ENCODE assay signal across 20 mouse cellular contexts in the genomic region with DNA sequence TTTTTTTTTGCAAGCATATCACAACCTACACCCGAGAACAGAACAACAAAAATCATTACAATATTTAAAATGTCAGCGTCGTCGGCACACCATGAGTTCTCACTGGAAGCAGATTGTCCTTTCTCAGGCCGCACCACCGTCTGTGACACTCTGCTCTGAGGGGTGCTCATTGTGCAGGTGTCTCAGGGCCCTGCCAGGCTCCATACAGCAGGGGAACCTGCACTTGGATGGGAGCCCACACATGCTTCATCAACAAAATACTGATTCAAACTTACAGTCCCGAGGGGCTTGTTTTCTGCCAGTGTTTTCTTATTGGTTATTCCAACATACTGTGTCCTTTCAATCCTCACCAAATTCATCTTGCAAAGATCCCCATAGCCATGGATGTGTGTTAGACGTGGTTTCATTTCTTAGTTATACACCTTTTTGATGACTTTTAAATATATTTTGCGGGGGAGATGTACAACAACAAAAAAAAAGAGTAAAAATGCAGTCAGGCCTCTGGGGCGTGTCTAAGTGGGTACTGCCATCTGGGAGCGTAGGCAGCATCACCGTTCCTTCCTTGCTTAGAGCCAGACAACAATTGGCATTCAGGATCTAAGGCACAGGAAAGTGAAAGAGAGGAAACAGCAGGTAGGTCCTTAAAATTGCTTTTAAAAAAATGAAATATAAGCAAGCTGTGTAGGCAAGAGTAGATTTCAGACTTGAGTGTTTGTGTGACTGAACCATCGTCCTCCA. TPM values are rescaled to one million over a fixed set of nuclear protein-coding genes. Genes with fewer than 3 reads are reported as not detected.
DNase-seq lines count a peak whose midpoint lies in the region; ATAC-seq and TF ChIP-seq lines count a peak whose summit lies in the region.
"Had no signal": no experiment of that assay in that cellular context is flagged by ENCODE, and none has a peak within 500 bp of the region (broad histone marks: within the 10 kb centered on the region; RNA-seq: fewer than 3 reads in every experiment).

No protein-coding gene starts in this region.

- DNase-seq in forebrain, embryonic 14.5 days (ENCODE audit: low spot score), result peak; percentile 50
- no peak for DNase-seq in forebrain, embryonic 11.5 days (ENCODE audit: low spot score)
- peak; percentile 78 for DNase-seq in left cerebral cortex, postnatal 4 days
- no peak for DNase-seq in left cerebral cortex, postnatal 10 days (ENCODE audit: extremely low spot score in 1 of 2, low spot score in 2 of 2)
- peak; percentile 51 to 64 for DNase-seq in cerebellum, adult 2 months
- DNase-seq in spleen, adult 12 weeks (ENCODE audit: low spot score), result no peak
- DNase-seq: adrenal gland, adult 2 months; gastrocnemius, postnatal 25 days; kidney, adult 11 months; kidney, postnatal 14 days; lung, postnatal 10 days; right cerebral cortex, postnatal 4 days; thymus, adult 18-20 months had no signal

- no peak overlapping the region for H3K4me2 ChIP-seq in forebrain, embryonic 14.5 days (ENCODE audit: low read length)
- H3K4me2 ChIP-seq in forebrain, embryonic 11.5 days (ENCODE audit: low read depth, low read length, severe bottlenecking), result no peak overlapping the region
- H3K4me2 ChIP-seq in forebrain, embryonic 16.5 days (ENCODE audit: low read length), result peak overlapping the region; percentile 13; the same call in 1 of the 2 replicates
- H3K4me2 ChIP-seq: hindbrain, embryonic 15.5 days; limb, embryonic 15.5 days had no signal

- ATAC-seq in forebrain, embryonic 14.5 days, result no peak
- no peak for ATAC-seq in forebrain, embryonic 11.5 days (replicated peaks; ENCODE audit: low FRiP score)
- 0 out of 2 replicates have a peak, but pooled peaks have one; percentile 43 for ATAC-seq in forebrain, embryonic 16.5 days
- ATAC-seq in megakaryocyte-erythroid progenitor cell, adult 5-6 weeks (replicated peaks; ENCODE audit: low FRiP score, low TSS enrichment, poor library complexity, severe bottlenecking), result no peak

- H3K27me3 ChIP-seq in forebrain, embryonic 14.5 days (replicated peaks; ENCODE audit: control insufficient read depth, insufficient read depth, low read length), result no peaks in the 10 kb centered on the region
- H3K27me3 ChIP-seq in forebrain, embryonic 11.5 days (ENCODE audit: control insufficient read depth, insufficient read depth, low read length), result no peaks in the 10 kb centered on the region
- H3K27me3 ChIP-seq in cerebellum, adult 2 months (ENCODE audit: control insufficient read depth, insufficient read depth, low read length), result no peaks in the 10 kb centered on the region
- H3K27me3 ChIP-seq in forebrain, embryonic 16.5 days (replicated peaks; ENCODE audit: control insufficient read depth, insufficient read depth, low read length), result no peaks in the 10 kb centered on the region
- H3K27me3 ChIP-seq: CH12.LX; hindbrain, embryonic 15.5 days; limb, embryonic 15.5 days; megakaryocyte, embryonic 14.5 days had no signal

- peaks cover 4% of the 10 kb centered on the region for H3K4me1 ChIP-seq in forebrain, embryonic 14.5 days (ENCODE audit: control insufficient read depth, insufficient read depth, low read length)
- no peaks in the 10 kb centered on the region for H3K4me1 ChIP-seq in forebrain, embryonic 11.5 days (replicated peaks; ENCODE audit: control insufficient read depth, insufficient read depth, low read length)
- peaks cover 3% of the 10 kb centered on the region; the same call in 1 of the 2 replicates for H3K4me1 ChIP-seq in cerebellum, adult 2 months (ENCODE audit: control insufficient read depth, insufficient read depth, low read length)
- peaks cover 9% of the 10 kb centered on the region for H3K4me1 ChIP-seq in forebrain, embryonic 16.5 days (replicated peaks; ENCODE audit: control insufficient read depth, insufficient read depth, low read length)
- H3K4me1 ChIP-seq: hindbrain, embryonic 15.5 days; limb, embryonic 15.5 days; megakaryocyte, embryonic 14.5 days had no signal

- no peak overlapping the region for H3K9ac ChIP-seq in forebrain, embryonic 14.5 days (ENCODE audit: low read length)
- H3K9ac ChIP-seq in forebrain, embryonic 11.5 days (ENCODE audit: low read length), result no peak overlapping the region
- no peak overlapping the region for H3K9ac ChIP-seq in forebrain, embryonic 16.5 days (replicated peaks; ENCODE audit: low read depth, low read length)
- H3K9ac ChIP-seq: hindbrain, embryonic 15.5 days; limb, embryonic 15.5 days had no signal

- 0 out of 2 replicates have a peak, but pooled peaks have one; percentile 11 for TF ChIP-seq CTCF in cerebellum, adult 2 months (IDR thresholded peaks at IDR 0.05; ENCODE audit: borderline replicate concordance, insufficient read depth, low read depth, low read length)

- no peaks in the 10 kb centered on the region for H3K36me3 ChIP-seq in forebrain, embryonic 14.5 days (ENCODE audit: control insufficient read depth, insufficient read depth, low read length)
- no peaks in the 10 kb centered on the region for H3K36me3 ChIP-seq in forebrain, embryonic 11.5 days (ENCODE audit: control insufficient read depth, insufficient read depth, low read length)
- H3K36me3 ChIP-seq in forebrain, embryonic 16.5 days (ENCODE audit: control insufficient read depth, insufficient read depth), result no peaks in the 10 kb centered on the region
- H3K36me3 ChIP-seq: hindbrain, embryonic 15.5 days; limb, embryonic 15.5 days had no signal

- no peak overlapping the region for H3K27ac ChIP-seq in forebrain, embryonic 14.5 days (ENCODE audit: low read depth, low read length)
- no peak overlapping the region for H3K27ac ChIP-seq in forebrain, embryonic 11.5 days (ENCODE audit: low read depth, low read length)
- peak overlapping the region; percentile 71 for H3K27ac ChIP-seq in cerebellum, adult 2 months (ENCODE audit: insufficient read depth, low read length)
- no peak overlapping the region for H3K27ac ChIP-seq in forebrain, embryonic 16.5 days (ENCODE audit: low read length)
- H3K27ac ChIP-seq: hindbrain, embryonic 15.5 days; limb, embryonic 15.5 days had no signal

- no peaks in the 10 kb centered on the region for H3K9me3 ChIP-seq in forebrain, embryonic 14.5 days (replicated peaks; ENCODE audit: control insufficient read depth, low read length)
- no peaks in the 10 kb centered on the region for H3K9me3 ChIP-seq in forebrain, embryonic 11.5 days (ENCODE audit: control insufficient read depth, low read length)
- no peaks in the 10 kb centered on the region for H3K9me3 ChIP-seq in forebrain, embryonic 16.5 days (ENCODE audit: control insufficient read depth, low read length)
- H3K9me3 ChIP-seq: hindbrain, embryonic 15.5 days; limb, embryonic 15.5 days; megakaryocyte, embryonic 14.5 days had no signal

- intact Hi-C loops in left cerebral cortex, postnatal 4 days (cut with DNase I), result no loop called here
- intact Hi-C loops in left cerebral cortex, postnatal 10 days (cut with DNase I), result no loop called here

- no peak for TF ChIP-seq POLR2A in cerebellum, adult 2 months (IDR thresholded peaks at IDR 0.05; ENCODE audit: borderline replicate concordance, insufficient read depth, low read length)

- H3K4me3 ChIP-seq in forebrain, embryonic 14.5 days (ENCODE audit: low read depth, low read length), result no peak overlapping the region
- no peak overlapping the region for H3K4me3 ChIP-seq in forebrain, embryonic 11.5 days (ENCODE audit: low read depth, low read length)
- no peak overlapping the region for H3K4me3 ChIP-seq in cerebellum, adult 2 months (replicated peaks; ENCODE audit: insufficient read depth, low read depth, low read length)
- no peak overlapping the region for H3K4me3 ChIP-seq in forebrain, embryonic 16.5 days (replicated peaks; ENCODE audit: low read length)
- H3K4me3 ChIP-seq: hindbrain, embryonic 15.5 days; limb, embryonic 15.5 days; megakaryocyte, embryonic 14.5 days had no signal

- 57% methylated on average over 13 of the region's 13 CpGs for WGBS in forebrain, embryonic 14.5 days
- 84% methylated on average over 13 of the region's 13 CpGs for WGBS in forebrain, embryonic 11.5 days
- WGBS in cerebellum, adult 2 months, result 19% methylated on average over 13 of the region's 13 CpGs
- 46% methylated on average over 13 of the region's 13 CpGs for WGBS in forebrain, embryonic 16.5 days

RNA-seq across cellular contexts. Expression of gene Pacrg, which starts 32.7 kb away (rescaled TPM):
- polyA plus RNA-seq in forebrain, embryonic 14.5 days (2014; fragmentation: Nextera tagmentation; extraction: Ambion mirVana), result 7.8 and 10.1 TPM in 2 replicates
- 4.6 and 4.7 TPM in 2 replicates for polyA plus RNA-seq in forebrain, embryonic 11.5 days (2014; fragmentation: Nextera tagmentation; extraction: Ambion mirVana)
- 10 to 100 TPM in 1 of 2 experiments, 1 to 10 TPM in 1; 7.7 to 10.6 TPM for total RNA-seq in left cerebral cortex, postnatal 4 days (2021)
- total RNA-seq in left cerebral cortex, postnatal 10 days (2021), result 10 to 100 TPM; 10.6 to 13.6 TPM
- 17.4 TPM in 2 replicates for polyA plus RNA-seq in cerebellum, adult 2 months (2012; rRNA removed)
- 6.7 and 7.7 TPM in 2 replicates for polyA plus RNA-seq in forebrain, embryonic 16.5 days (2015; fragmentation: Nextera tagmentation; extraction: Ambion mirVana)
- not detected in 2 replicates for total RNA-seq in megakaryocyte-erythroid progenitor cell, adult 5-6 weeks (2014; fragmentation: Nextera tagmentation)
- total RNA-seq in megakaryocyte-erythroid progenitor cell, adult 5-6 weeks (2017), result 1.7 TPM in 1 of 2 replicates, not detected in the other
- total RNA-seq: CH12.LX had no signal
- polyA plus RNA-seq: liver, embryonic 16.5 days had no signal

RNA-seq across cellular contexts. Expression of gene Prkn, which starts 32.8 kb away (rescaled TPM):
- 1.6 and 2.0 TPM in 2 replicates for polyA plus RNA-seq in forebrain, embryonic 14.5 days (2014; fragmentation: Nextera tagmentation; extraction: Ambion mirVana)
- polyA plus RNA-seq in forebrain, embryonic 11.5 days (2014; fragmentation: Nextera tagmentation; extraction: Ambion mirVana), result 1.5 and 2.0 TPM in 2 replicates
- 10 to 100 TPM; 12.8 to 16.2 TPM for total RNA-seq in left cerebral cortex, postnatal 4 days (2021)
- total RNA-seq in left cerebral cortex, postnatal 10 days (2021), result 10 to 100 TPM; 15.1 to 16.9 TPM
- 15.1 and 16.7 TPM in 2 replicates for polyA plus RNA-seq in cerebellum, adult 2 months (2012; rRNA removed)
- polyA plus RNA-seq in forebrain, embryonic 16.5 days (2015; fragmentation: Nextera tagmentation; extraction: Ambion mirVana), result 3.4 and 3.9 TPM in 2 replicates
- total RNA-seq in megakaryocyte-erythroid progenitor cell, adult 5-6 weeks (2014; fragmentation: Nextera tagmentation), result 3.1 and 9.2 TPM in 2 replicates
- 2.7 and 5.9 TPM in 2 replicates for total RNA-seq in megakaryocyte-erythroid progenitor cell, adult 5-6 weeks (2017)

Comparison
In these comparisons a context has a peak if more than half of its experiments do, and no peak if none do; other contexts are left out.
1. DNase-seq: peak in forebrain, embryonic 14.5 days (single experiment), left cerebral cortex, postnatal 4 days (single experiment) and cerebellum, adult 2 months (2 of 2); none in forebrain, embryonic 11.5 days (single experiment), left cerebral cortex, postnatal 10 days (0 of 2) and spleen, adult 12 weeks (single experiment).